Comparison of ENCODE assay signal across 8 mouse cellular contexts in genomic region chr1:131525101-131525585, GRCm38 (mm10). TPM values are rescaled to one million over a fixed set of nuclear protein-coding genes. Genes with fewer than 3 reads are reported as not detected.
DNase-seq lines count a peak whose midpoint lies in the region; ATAC-seq and TF ChIP-seq lines count a peak whose summit lies in the region.

No protein-coding gene starts in this region.

- no peaks in the 10 kb centered on the region for H3K36me3 ChIP-seq in embryonic facial prominence, embryonic 11.5 days (replicated peaks; ENCODE audit: control insufficient read depth, insufficient read depth, low read depth, low read length)
- H3K36me3 ChIP-seq in heart, embryonic 15.5 days: no peaks in the 10 kb centered on the region
- no peaks in the 10 kb centered on the region for H3K36me3 ChIP-seq in lung, embryonic 14.5 days (ENCODE audit: insufficient read depth)

- under 1% methylated on average over 26 of the region's 26 CpGs for WGBS in embryonic facial prominence, embryonic 11.5 days
- WGBS in heart, embryonic 15.5 days: 1% methylated on average over 26 of the region's 26 CpGs
- under 1% methylated on average over 26 of the region's 26 CpGs for WGBS in lung, embryonic 14.5 days

- peak overlapping the region; percentile 89 for H3K9ac ChIP-seq in embryonic facial prominence, embryonic 11.5 days (replicated peaks; ENCODE audit: low read length)
- peak overlapping the region; percentile 75 for H3K9ac ChIP-seq in heart, embryonic 15.5 days
- peak overlapping the region; percentile 64 for H3K9ac ChIP-seq in lung, embryonic 14.5 days

- H3K4me3 ChIP-seq in embryonic facial prominence, embryonic 11.5 days (ENCODE audit: low read depth, low read length): peak overlapping the region; percentile 80
- H3K4me3 ChIP-seq in heart, embryonic 15.5 days: peak overlapping the region; percentile 80
- peak overlapping the region; percentile 80 for H3K4me3 ChIP-seq in lung, embryonic 14.5 days (ENCODE audit: low read depth, low read length)

- DNase-seq in 3T3-L1 (ENCODE audit: low read depth, low spot score) (peak; percentile 48), R1 (ENCODE audit: low read depth, low spot score) (peak; percentile 49)
- peak; percentile 46 for DNase-seq in embryonic facial prominence, embryonic 11.5 days (ENCODE audit: low spot score)
- peak; percentile 24 to 47 for DNase-seq in kidney, postnatal 36 days
- peak; percentile 59 for DNase-seq in lung, embryonic 14.5 days
- peak; percentile 43 for DNase-seq in retina, postnatal 7 days (ENCODE audit: low read depth, low spot score)

- no peak for ATAC-seq in embryonic facial prominence, embryonic 11.5 days (replicated peaks; ENCODE audit: insufficient number of reproducible peaks, low FRiP score, low TSS enrichment, low read depth)
- ATAC-seq in heart, embryonic 15.5 days (replicated peaks; ENCODE audit: insufficient number of reproducible peaks, insufficient read depth, low FRiP score, low read depth): no peak
- no peak for ATAC-seq in lung, embryonic 14.5 days (ENCODE audit: insufficient read depth)
- no peak for ATAC-seq in activated CD4-positive, CD25-positive, alpha-beta regulatory T cell, adult 4 months

- H3K27ac ChIP-seq in embryonic facial prominence, embryonic 11.5 days (replicated peaks; ENCODE audit: low read depth, low read length): no peak overlapping the region
- peak overlapping the region; percentile 96 for H3K27ac ChIP-seq in heart, embryonic 15.5 days
- peak overlapping the region; percentile 96; the same call in 1 of the 2 replicates for H3K27ac ChIP-seq in lung, embryonic 14.5 days (ENCODE audit: low read depth)

- no peak for TF ChIP-seq CTCF in lung, embryonic 14.5 days (IDR thresholded peaks at IDR 0.05; ENCODE audit: low read depth)

- no peaks in the 10 kb centered on the region for H3K27me3 ChIP-seq in embryonic facial prominence, embryonic 11.5 days (ENCODE audit: control insufficient read depth, insufficient read depth, low read length)
- H3K27me3 ChIP-seq in heart, embryonic 15.5 days: no peaks in the 10 kb centered on the region
- H3K27me3 ChIP-seq in lung, embryonic 14.5 days (ENCODE audit: insufficient read depth, low read length): no peaks in the 10 kb centered on the region

- peaks cover 6% of the 10 kb centered on the region; the same call in 1 of the 2 replicates for H3K4me1 ChIP-seq in embryonic facial prominence, embryonic 11.5 days (ENCODE audit: control insufficient read depth, insufficient read depth, low read length)
- peaks cover 52% of the 10 kb centered on the region for H3K4me1 ChIP-seq in heart, embryonic 15.5 days (replicated peaks)
- H3K4me1 ChIP-seq in lung, embryonic 14.5 days (ENCODE audit: insufficient read depth): peaks cover 27% of the 10 kb centered on the region

- peak overlapping the region; percentile 92 for H3K4me2 ChIP-seq in embryonic facial prominence, embryonic 11.5 days (ENCODE audit: low read depth, low read length)
- peak overlapping the region; percentile 94 for H3K4me2 ChIP-seq in heart, embryonic 15.5 days
- peak overlapping the region; percentile 96 for H3K4me2 ChIP-seq in lung, embryonic 14.5 days

- H3K9me3 ChIP-seq in embryonic facial prominence, embryonic 11.5 days (replicated peaks; ENCODE audit: control insufficient read depth, low read length): no peaks in the 10 kb centered on the region
- H3K9me3 ChIP-seq in heart, embryonic 15.5 days (replicated peaks): no peaks in the 10 kb centered on the region
- H3K9me3 ChIP-seq in lung, embryonic 14.5 days (ENCODE audit: low read depth, low read length): no peaks in the 10 kb centered on the region

RNA-seq across cellular contexts. Expression of gene Srgap2, which starts 2.0 kb away (rescaled TPM):
- 14.0 and 14.6 TPM in 2 replicates for polyA plus RNA-seq in embryonic facial prominence, embryonic 11.5 days (2014; fragmentation: Nextera tagmentation; extraction: Ambion mirVana)
- 10.0 and 15.8 TPM in 2 replicates for polyA plus RNA-seq in heart, embryonic 15.5 days (2015; fragmentation: Nextera tagmentation; extraction: Ambion mirVana)
- 21.2 TPM in 2 replicates for polyA plus RNA-seq in lung, embryonic 14.5 days (2014; fragmentation: Nextera tagmentation; extraction: Ambion mirVana)
- 10 to 100 TPM; 24.8 to 35.9 TPM for polyA plus RNA-seq in activated CD4-positive, CD25-positive, alpha-beta regulatory T cell, adult 4 months (2017; shearing (Covaris generic))

RNA-seq across cellular contexts. Expression of gene Fam72a, which starts 2.6 kb away (rescaled TPM):
- polyA plus RNA-seq in embryonic facial prominence, embryonic 11.5 days (2014; fragmentation: Nextera tagmentation; extraction: Ambion mirVana): 4.1 and 5.1 TPM in 2 replicates
- polyA plus RNA-seq in heart, embryonic 15.5 days (2015; fragmentation: Nextera tagmentation; extraction: Ambion mirVana): 2.4 and 2.7 TPM in 2 replicates
- polyA plus RNA-seq in lung, embryonic 14.5 days (2014; fragmentation: Nextera tagmentation; extraction: Ambion mirVana): 2.7 and 3.4 TPM in 2 replicates
- under 1 TPM; 0.60 to 0.85 TPM for polyA plus RNA-seq in activated CD4-positive, CD25-positive, alpha-beta regulatory T cell, adult 4 months (2017; shearing (Covaris generic))
